Mouse (Mus musculus) lung, postnatal 0 days (tissue): ENCODE results near the gene Eftud2.

ENCODE experiments used
- CTCF ChIP-seq: IDR thresholded peaks from 2 replicates; pipeline ENCODE4 v1.5.1; 2016; ENCODE audit warnings: antibody characterized with exemption, mild to moderate bottlenecking
- EP300 ChIP-seq: IDR thresholded peaks from 2 replicates; pipeline ENCODE4 v1.6.1; 2016; ENCODE audit warnings: antibody characterized with exemption, mild to moderate bottlenecking, control low read depth

DNA sequence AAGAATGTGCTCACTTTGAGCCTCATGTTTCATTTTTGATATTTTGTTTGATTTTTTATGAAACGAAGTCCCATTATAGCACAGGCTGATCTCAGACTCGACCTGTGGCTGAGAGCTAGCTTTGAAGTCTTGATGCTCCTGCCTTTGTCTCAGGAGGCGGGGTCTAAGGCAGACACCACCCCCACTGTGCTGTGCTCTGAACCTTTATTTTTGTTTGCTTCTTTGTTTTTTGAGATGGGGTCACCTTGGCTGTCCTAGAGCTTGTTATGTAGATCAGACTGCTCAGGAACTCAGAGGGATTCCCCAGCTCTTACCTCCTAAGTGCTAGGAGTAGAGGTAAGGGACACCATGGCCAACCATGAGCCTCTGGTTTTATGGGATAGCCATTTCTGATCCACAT is 60.4 kb downstream of the Eftud2 start:
- TF ChIP-seq EP300 (no peak), CTCF (no peak)
